8 mouse cellular contexts compared by ENCODE assay signal in the genomic region with DNA sequence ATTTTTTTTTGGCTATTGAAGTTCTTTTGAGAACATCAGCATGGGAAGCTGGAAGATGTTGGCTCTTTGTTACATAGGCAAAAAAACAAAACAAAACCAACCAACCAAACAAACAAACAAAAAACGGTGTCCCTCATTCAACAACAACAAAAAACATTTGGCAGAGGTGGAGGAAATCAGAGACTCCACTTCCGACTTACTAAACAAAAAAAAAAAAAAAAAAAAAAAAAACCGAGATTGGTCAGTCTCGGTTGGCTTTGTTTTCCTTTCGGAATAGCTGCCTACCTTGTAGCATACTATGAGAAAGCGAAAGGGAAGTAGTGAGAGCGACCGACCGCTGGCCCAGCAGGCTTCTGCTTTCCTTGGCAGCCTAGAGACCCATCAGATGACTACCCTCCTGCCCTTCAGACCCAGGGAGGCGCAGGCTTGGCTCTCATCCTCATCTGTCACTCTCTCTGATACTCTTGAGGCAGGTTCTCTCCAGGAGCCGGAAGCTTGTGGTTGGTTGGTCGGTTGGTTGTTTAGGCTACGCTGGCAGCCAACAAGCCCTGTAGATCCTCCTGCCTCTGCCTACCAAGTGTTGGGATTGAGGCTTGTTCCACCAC. TPM values are rescaled to one million over a fixed set of nuclear protein-coding genes. Genes with fewer than 3 reads are reported as not detected.
DNase-seq lines count a peak whose midpoint lies in the region; ATAC-seq and TF ChIP-seq lines count a peak whose summit lies in the region.

No protein-coding gene starts in this region.

- 0 out of 2 replicates have a peak, but pooled peaks have one; percentile 16 for TF ChIP-seq POLR2A in lung, adult 2 months (IDR thresholded peaks at IDR 0.05; ENCODE audit: borderline replicate concordance, extremely low read depth, low read depth, low read length)

- no peak for ATAC-seq in embryonic facial prominence, embryonic 11.5 days (replicated peaks; ENCODE audit: insufficient number of reproducible peaks, low FRiP score, low TSS enrichment, low read depth)
- ATAC-seq in hindbrain, embryonic 11.5 days (ENCODE audit: low FRiP score) = no peak

- no peak overlapping the region for H3K27ac ChIP-seq in embryonic facial prominence, embryonic 11.5 days (replicated peaks; ENCODE audit: low read depth, low read length)
- no peak overlapping the region for H3K27ac ChIP-seq in hindbrain, embryonic 11.5 days (ENCODE audit: low read depth, low read length)

- no peaks in the 10 kb centered on the region for H3K36me3 ChIP-seq in embryonic facial prominence, embryonic 11.5 days (replicated peaks; ENCODE audit: control insufficient read depth, insufficient read depth, low read depth, low read length)
- H3K36me3 ChIP-seq in hindbrain, embryonic 11.5 days (ENCODE audit: control insufficient read depth, insufficient read depth, low read length) = no peaks in the 10 kb centered on the region

- H3K4me1 ChIP-seq in lung, adult 2 months (ENCODE audit: control insufficient read depth, insufficient read depth, low read length) = peaks cover 13% of the 10 kb centered on the region
- H3K4me1 ChIP-seq in embryonic facial prominence, embryonic 11.5 days (ENCODE audit: control insufficient read depth, insufficient read depth, low read length) = peaks cover 2% of the 10 kb centered on the region; the same call in 1 of the 2 replicates
- peaks cover 4% of the 10 kb centered on the region for H3K4me1 ChIP-seq in hindbrain, embryonic 11.5 days (replicated peaks; ENCODE audit: control insufficient read depth, insufficient read depth, low read length)

- no peak for DNase-seq in lung, adult 2 months
- no peak for DNase-seq in lung, postnatal 10 days
- no peak for DNase-seq in embryonic facial prominence, embryonic 11.5 days (ENCODE audit: low spot score)
- DNase-seq in hindbrain, embryonic 11.5 days (ENCODE audit: low spot score) = no peak
- peak; percentile 61 for DNase-seq in liver
- peak; percentile 69 for DNase-seq in naive thymus-derived CD4-positive, alpha-beta T cell, adult 2 months (ENCODE audit: low read depth)
- DNase-seq in layer of hippocampus, postnatal 25 days (ENCODE audit: extremely low spot score in 1 of 2, low spot score in 1 of 2) = no peak
- DNase-seq in urinary bladder, postnatal 10 days (ENCODE audit: low spot score) = no peak

- TF ChIP-seq CTCF in lung, adult 2 months (IDR thresholded peaks at IDR 0.05; ENCODE audit: insufficient read depth, low read length) = no peak

- H3K4me3 ChIP-seq in lung, adult 2 months (replicated peaks; ENCODE audit: extremely low read depth, low read depth, low read length) = peak overlapping the region; percentile 70
- peak overlapping the region; percentile 54; the same call in 1 of the 2 replicates for H3K4me3 ChIP-seq in embryonic facial prominence, embryonic 11.5 days (ENCODE audit: low read depth, low read length)
- H3K4me3 ChIP-seq in hindbrain, embryonic 11.5 days (ENCODE audit: low read depth, low read length) = peak overlapping the region; percentile 51

- H3K27me3 ChIP-seq in embryonic facial prominence, embryonic 11.5 days (ENCODE audit: control insufficient read depth, insufficient read depth, low read length) = peaks cover 11% of the 10 kb centered on the region
- H3K27me3 ChIP-seq in hindbrain, embryonic 11.5 days (ENCODE audit: control insufficient read depth, insufficient read depth, low read length) = peaks cover 9% of the 10 kb centered on the region

- 28% methylated on average over 13 of the region's 13 CpGs for WGBS in lung, adult 2 months
- WGBS in embryonic facial prominence, embryonic 11.5 days = 83% methylated on average over 13 of the region's 13 CpGs
- WGBS in hindbrain, embryonic 11.5 days = 83% methylated on average over 13 of the region's 13 CpGs

- no peaks in the 10 kb centered on the region for H3K9me3 ChIP-seq in embryonic facial prominence, embryonic 11.5 days (replicated peaks; ENCODE audit: control insufficient read depth, low read length)
- H3K9me3 ChIP-seq in hindbrain, embryonic 11.5 days (ENCODE audit: control insufficient read depth, low read length) = no peaks in the 10 kb centered on the region

- no peak overlapping the region; the same call in 1 of the 2 replicates for H3K9ac ChIP-seq in embryonic facial prominence, embryonic 11.5 days (replicated peaks; ENCODE audit: low read length)
- no peak overlapping the region; the same call in 1 of the 2 replicates for H3K9ac ChIP-seq in hindbrain, embryonic 11.5 days (ENCODE audit: low read depth, low read length)

- peak overlapping the region; percentile 50 for H3K4me2 ChIP-seq in embryonic facial prominence, embryonic 11.5 days (ENCODE audit: low read depth, low read length)
- H3K4me2 ChIP-seq in hindbrain, embryonic 11.5 days (replicated peaks; ENCODE audit: low read depth, low read length) = peak overlapping the region; percentile 38

RNA-seq across cellular contexts. Expression of gene Ccdc12, which starts 1.3 kb away (rescaled TPM):
- polyA plus RNA-seq in lung, adult 2 months (2012; rRNA removed) = 101 and 124 TPM in 2 replicates
- 117 and 118 TPM in 2 replicates for polyA plus RNA-seq in embryonic facial prominence, embryonic 11.5 days (2014; fragmentation: Nextera tagmentation; extraction: Ambion mirVana)
- 141 and 145 TPM in 2 replicates for polyA plus RNA-seq in hindbrain, embryonic 11.5 days (2014; fragmentation: Nextera tagmentation; extraction: Ambion mirVana)
- 10 to 100 TPM; 51.2 to 57.6 TPM for total RNA-seq in layer of hippocampus, postnatal 25 days (2021)

RNA-seq across cellular contexts. Expression of gene Nbeal2, which starts 3.6 kb away (rescaled TPM):
- 58.4 and 66.4 TPM in 2 replicates for polyA plus RNA-seq in lung, adult 2 months (2012; rRNA removed)
- 0.70 and 0.71 TPM in 2 replicates for polyA plus RNA-seq in embryonic facial prominence, embryonic 11.5 days (2014; fragmentation: Nextera tagmentation; extraction: Ambion mirVana)
- polyA plus RNA-seq in hindbrain, embryonic 11.5 days (2014; fragmentation: Nextera tagmentation; extraction: Ambion mirVana) = 1.9 and 2.4 TPM in 2 replicates
- 10 to 100 TPM in 1 of 2 experiments, 1 to 10 TPM in 1; 8.4 to 12.9 TPM for total RNA-seq in layer of hippocampus, postnatal 25 days (2021)

RNA-seq across cellular contexts. Expression of gene Nradd, which starts 33.3 kb away (rescaled TPM):
- polyA plus RNA-seq in lung, adult 2 months (2012; rRNA removed) = 20.0 and 22.9 TPM in 2 replicates
- 25.1 and 29.2 TPM in 2 replicates for polyA plus RNA-seq in embryonic facial prominence, embryonic 11.5 days (2014; fragmentation: Nextera tagmentation; extraction: Ambion mirVana)
- 21.9 and 22.0 TPM in 2 replicates for polyA plus RNA-seq in hindbrain, embryonic 11.5 days (2014; fragmentation: Nextera tagmentation; extraction: Ambion mirVana)
- total RNA-seq in layer of hippocampus, postnatal 25 days (2021) = 1 to 10 TPM; 1.6 to 1.9 TPM

Comparison
In these comparisons a context has a peak if more than half of its experiments do, and no peak if none do; other contexts are left out.
1. DNase-seq: peak in liver (single experiment) and naive thymus-derived CD4-positive, alpha-beta T cell, adult 2 months (single experiment); none in lung, adult 2 months (single experiment), lung, postnatal 10 days (single experiment), embryonic facial prominence, embryonic 11.5 days (single experiment), hindbrain, embryonic 11.5 days (single experiment), layer of hippocampus, postnatal 25 days (0 of 2) and urinary bladder, postnatal 10 days (single experiment).
2. RNA of gene Nbeal2, which starts 3.6 kb away (polyA plus RNA-seq): 58.4 to 66.4 TPM in lung, adult 2 months; 1.9 to 2.4 TPM in hindbrain, embryonic 11.5 days and 0.70 to 0.71 TPM in embryonic facial prominence, embryonic 11.5 days; every median in the first group is over 10 times any median in the second.
3. Peak in every context shown above with its lines, with median percentiles within 50 percentile points of each other: H3K4me3 ChIP-seq.